9 mouse cellular contexts compared by ENCODE assay signal in the genomic region with DNA sequence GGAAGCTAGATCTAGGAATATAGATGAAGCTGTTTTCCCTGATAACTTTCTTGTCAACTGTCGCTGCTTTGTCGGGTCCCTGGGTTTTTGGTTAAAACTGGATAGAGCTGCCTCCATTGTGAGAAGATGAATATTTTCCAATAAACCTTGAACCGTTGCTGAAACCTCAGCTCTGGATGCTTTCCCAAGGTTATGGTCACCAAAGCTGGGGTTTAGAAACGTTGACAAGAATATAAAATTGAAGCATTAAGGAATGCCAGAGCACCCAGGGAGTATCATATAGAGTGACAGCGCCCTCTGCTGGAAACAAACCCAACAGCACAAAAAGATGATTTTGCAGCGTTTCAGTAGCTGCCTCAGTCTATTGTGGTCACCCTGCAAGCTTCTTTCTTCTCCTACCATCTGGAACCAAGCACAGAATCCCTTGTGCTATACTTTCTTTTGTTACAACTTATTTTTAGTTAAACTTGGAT.
DNase-seq lines count a peak whose midpoint lies in the region; ATAC-seq and TF ChIP-seq lines count a peak whose summit lies in the region.
"Had no signal": no experiment of that assay in that cellular context is flagged by ENCODE, and none has a peak within 500 bp of the region (broad histone marks: within the 10 kb centered on the region; RNA-seq: fewer than 3 reads in every experiment).

No protein-coding gene starts in this region.

- peak; percentile 77 for TF ChIP-seq CTCF in stomach, postnatal 0 days (IDR thresholded peaks at IDR 0.05; ENCODE audit: low read depth)

- H3K4me2 ChIP-seq in heart, embryonic 16.5 days (ENCODE audit: low read depth, low read length): peak overlapping the region; percentile 75
- H3K4me2 ChIP-seq in midbrain, embryonic 11.5 days: no peak overlapping the region
- peak overlapping the region; percentile 12 for H3K4me2 ChIP-seq in stomach, postnatal 0 days (replicated peaks; ENCODE audit: low read depth)

- H3K27me3 ChIP-seq in heart, embryonic 16.5 days (ENCODE audit: control insufficient read depth, insufficient read depth, low read length): no peaks in the 10 kb centered on the region
- H3K27me3 ChIP-seq in midbrain, embryonic 11.5 days (ENCODE audit: control insufficient read depth, insufficient read depth, low read length): no peaks in the 10 kb centered on the region
- no peaks in the 10 kb centered on the region for H3K27me3 ChIP-seq in stomach, postnatal 0 days (ENCODE audit: control insufficient read depth, insufficient read depth, low read length)
- H3K27me3 ChIP-seq: megakaryocyte, embryonic 14.5 days had no signal

- 32% methylated on average over 6 of the region's 6 CpGs for WGBS in heart, embryonic 16.5 days
- WGBS in midbrain, embryonic 11.5 days: 49% methylated on average over 6 of the region's 6 CpGs
- 31% methylated on average over 6 of the region's 6 CpGs for WGBS in stomach, postnatal 0 days

- peak overlapping the region; percentile 46 for H3K4me3 ChIP-seq in heart, embryonic 16.5 days (ENCODE audit: low read length)
- H3K4me3 ChIP-seq in midbrain, embryonic 11.5 days (ENCODE audit: low read depth, low read length): no peak overlapping the region
- H3K4me3 ChIP-seq in stomach, postnatal 0 days (ENCODE audit: low read depth, low read length): no peak overlapping the region
- H3K4me3 ChIP-seq: megakaryocyte, embryonic 14.5 days had no signal

- TF ChIP-seq EP300 in stomach, postnatal 0 days (optimal IDR thresholded peaks at IDR 0.05): no peak

- H3K36me3 ChIP-seq in heart, embryonic 16.5 days (ENCODE audit: control insufficient read depth, insufficient read depth): no peaks in the 10 kb centered on the region
- no peaks in the 10 kb centered on the region for H3K36me3 ChIP-seq in midbrain, embryonic 11.5 days (ENCODE audit: control insufficient read depth, insufficient read depth, low read length)
- H3K36me3 ChIP-seq in stomach, postnatal 0 days (ENCODE audit: control insufficient read depth, insufficient read depth, low read length): no peaks in the 10 kb centered on the region

- H3K4me1 ChIP-seq in heart, embryonic 16.5 days (ENCODE audit: control insufficient read depth, insufficient read depth, low read length): peaks cover 4% of the 10 kb centered on the region; the same call in 1 of the 2 replicates
- no peaks in the 10 kb centered on the region for H3K4me1 ChIP-seq in midbrain, embryonic 11.5 days (ENCODE audit: control insufficient read depth, insufficient read depth, low read length)
- no peaks in the 10 kb centered on the region for H3K4me1 ChIP-seq in stomach, postnatal 0 days (replicated peaks; ENCODE audit: control insufficient read depth, insufficient read depth)
- H3K4me1 ChIP-seq: megakaryocyte, embryonic 14.5 days had no signal

- H3K27ac ChIP-seq in heart, embryonic 16.5 days (ENCODE audit: low read length): peak overlapping the region; percentile 68
- H3K27ac ChIP-seq in midbrain, embryonic 11.5 days (ENCODE audit: low read depth, low read length): no peak overlapping the region
- no peak overlapping the region for H3K27ac ChIP-seq in stomach, postnatal 0 days (replicated peaks)

- H3K9me3 ChIP-seq in heart, embryonic 16.5 days (replicated peaks; ENCODE audit: control insufficient read depth, low read length): no peaks in the 10 kb centered on the region
- H3K9me3 ChIP-seq in midbrain, embryonic 11.5 days (ENCODE audit: control insufficient read depth, low read length): no peaks in the 10 kb centered on the region
- no peaks in the 10 kb centered on the region for H3K9me3 ChIP-seq in stomach, postnatal 0 days (ENCODE audit: control insufficient read depth, low read length)

- peak overlapping the region; percentile 53; the same call in 1 of the 2 replicates for H3K9ac ChIP-seq in heart, embryonic 16.5 days (ENCODE audit: low read length)
- no peak overlapping the region for H3K9ac ChIP-seq in midbrain, embryonic 11.5 days (ENCODE audit: low read length)
- H3K9ac ChIP-seq in stomach, postnatal 0 days (ENCODE audit: low read length): no peak overlapping the region

- no peak for ATAC-seq in heart, embryonic 16.5 days (replicated peaks; ENCODE audit: extremely low read depth, insufficient read depth, low FRiP score)
- no peak for ATAC-seq in midbrain, embryonic 11.5 days (ENCODE audit: low FRiP score)
- no peak for ATAC-seq in stomach, postnatal 0 days (ENCODE audit: low FRiP score, low TSS enrichment)

- peak; percentile 7 for DNase-seq in thymus, postnatal 4 days
- no peak for DNase-seq in thymus, postnatal 36 days
- peak; percentile 30 for DNase-seq in cerebellum, adult 9-11 months
- peak; percentile 22 to 69 for DNase-seq in layer of hippocampus, adult 8-10 months (ENCODE audit: low spot score in 2 of 2)
- peak; percentile 91 for DNase-seq in midbrain, embryonic 11.5 days (ENCODE audit: low spot score, missing footprints)
- peak; percentile 18 for DNase-seq in stomach, postnatal 0 days (ENCODE audit: low spot score)
- DNase-seq in T-cell, adult 2 months (ENCODE audit: low spot score): no peak

Comparison
In these comparisons a context has a peak if more than half of its experiments do, and no peak if none do; other contexts are left out.
1. DNase-seq: peak in thymus, postnatal 4 days (single experiment), cerebellum, adult 9-11 months (single experiment), layer of hippocampus, adult 8-10 months (2 of 2), midbrain, embryonic 11.5 days (single experiment) and stomach, postnatal 0 days (single experiment); none in thymus, postnatal 36 days (0 of 2) and T-cell, adult 2 months (single experiment).